Mouse (Mus musculus) stomach, postnatal 0 days (tissue): ENCODE results near the gene Drc3. TPM values are rescaled to one million over a fixed set of nuclear protein-coding genes. Genes with fewer than 3 reads are reported as not detected.

Source experiments
- ATAC-seq: fragments of 200-750 bp; cut with Nextera tagmentation; 2 replicates; pipeline ENCODE4 v1.8.0; 2017; ENCODE audit not compliant: low FRiP score, low TSS enrichment
- DNase-seq: peaks from one replicate; pipeline ENCODE4 v3.0.0-alpha.2; 2016; ENCODE audit warnings: low spot score
- H3K27ac ChIP-seq: fragments of 300-500 bp; sonication (generic); replicated peaks from 2 replicates; pipeline ENCODE4 v1.5.1; 2014; ENCODE audit warnings: mild to moderate bottlenecking, control low read depth
- H3K27me3 ChIP-seq: fragments of 300-500 bp; sonication (generic); 2 replicates; pipeline ENCODE4 v1.6.1; 2014; ENCODE audit warnings: low read length; ENCODE audit not compliant: control insufficient read depth, insufficient read depth
- H3K36me3 ChIP-seq: fragments of 300-500 bp; sonication (generic); 2 replicates; pipeline ENCODE4 v1.6.1; 2014; ENCODE audit warnings: low read length, mixed read lengths; ENCODE audit not compliant: control insufficient read depth, insufficient read depth
- H3K4me1 ChIP-seq: fragments of 300-500 bp; sonication (generic); replicated peaks from 2 replicates; pipeline ENCODE4 v1.6.1; 2014; ENCODE audit warnings: antibody characterized with exemption; ENCODE audit not compliant: control insufficient read depth, insufficient read depth
- H3K4me2 ChIP-seq: fragments of 300-500 bp; sonication (generic); replicated peaks from 2 replicates; pipeline ENCODE4 v1.6.1; 2014; ENCODE audit warnings: low read depth, mild to moderate bottlenecking, control low read depth, moderate library complexity
- H3K4me3 ChIP-seq: fragments of 300-500 bp; sonication (generic); 2 replicates; pipeline ENCODE4 v1.5.1; 2014; ENCODE audit warnings: low read depth, low read length, control low read depth
- H3K9ac ChIP-seq: fragments of 300-500 bp; sonication (generic); 2 replicates; pipeline ENCODE4 v1.6.1; 2014; ENCODE audit warnings: mild to moderate bottlenecking, low read length, control low read depth, mixed read lengths
- H3K9me3 ChIP-seq: fragments of 300-500 bp; sonication (generic); 2 replicates; pipeline ENCODE4 v1.6.1; 2016; ENCODE audit warnings: low read length; ENCODE audit not compliant: control insufficient read depth
- CTCF ChIP-seq: IDR thresholded peaks from 2 replicates; pipeline ENCODE4 v1.5.1; 2016; ENCODE audit warnings: antibody characterized with exemption, low read depth, mild to moderate bottlenecking, moderate library complexity
- EP300 ChIP-seq: optimal IDR thresholded peaks from 2 replicates; pipeline ENCODE3; 2016; ENCODE audit warnings: antibody characterized with exemption
- WGBS: fragments of 180-500 bp; shearing (Covaris S2); extraction: QIAGEN DNeasy Blood & Tissue Kit; methylation state at CpG from one replicate; pipeline ENCODE4 v1.1.7; 2014; 5-methylcytosine and 5-hydroxymethylcytosine counted together
- polyA plus RNA-seq: library from polyadenylated mRNA; unstranded; fragments of >200 nt; fragmentation: Nextera tagmentation; extraction: Ambion mirVana; gene quantifications from 2 replicates; pipeline ENCODE4 v1.2.1, GENCODE M21; 2015

Drc3 gene
- polyA plus RNA-seq, 1 experiment from 2014 or later, result 0.93 TPM

DNA sequence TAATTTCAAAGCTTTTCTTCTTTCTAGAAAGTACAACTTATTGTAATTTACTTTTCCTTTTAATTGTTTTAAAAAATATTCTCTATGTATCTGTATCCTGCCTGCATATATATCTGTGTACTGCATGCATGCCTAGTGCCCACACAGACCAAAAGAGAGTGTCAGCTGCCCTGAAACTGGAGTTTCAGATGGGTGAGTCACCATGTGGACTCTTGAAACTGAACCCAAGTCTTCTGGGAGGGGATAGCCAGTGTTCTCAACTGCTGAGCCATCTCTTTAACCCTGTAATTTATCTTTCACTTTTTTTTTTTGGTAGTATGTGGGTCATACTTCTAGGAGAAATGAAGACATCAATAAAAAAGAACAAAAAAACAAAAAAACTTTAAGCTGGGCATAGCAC lies 29.4 kb upstream of the Drc3 start:
- Histone ChIP-seq H3K27me3 (no peaks in the 10 kb centered on the region), H3K4me3 (no peak overlapping the region), H3K36me3 (0 out of 2 replicates have a peak, but pooled peaks cover 3% of the 10 kb centered on the region), H3K4me2 (no peak overlapping the region), H3K9me3 (no peaks in the 10 kb centered on the region), H3K27ac (no peak overlapping the region), H3K9ac (no peak overlapping the region), H3K4me1 (no peaks in the 10 kb centered on the region)
- DNase-seq (no peak), ATAC-seq (no peak)
- no peak for TF ChIP-seq EP300
- no peak for TF ChIP-seq CTCF

GRCm38 (mm10) chr11:60330551-60330950 lies 22.6 kb upstream of the Drc3 start:
- Histone ChIP-seq H3K9me3 (no peaks in the 10 kb centered on the region), H3K4me1 (no peaks in the 10 kb centered on the region), H3K4me2 (no peak overlapping the region), H3K9ac (no peak overlapping the region), H3K27ac (no peak overlapping the region), H3K27me3 (no peaks in the 10 kb centered on the region), H3K4me3 (no peak overlapping the region), H3K36me3 (0 out of 2 replicates have a peak, but pooled peaks cover 3% of the 10 kb centered on the region)
- 76% methylated on average over 4 of the region's 4 CpGs for WGBS
- no peak for DNase-seq
- no peak for ATAC-seq
- no peak for TF ChIP-seq EP300
- no peak for TF ChIP-seq CTCF

- ATAC-seq (no peak), DNase-seq (no peak)
- Histone ChIP-seq H3K4me2 (no peak overlapping the region), H3K36me3 (0 out of 2 replicates have a peak, but pooled peaks cover 2% of the 10 kb centered on the region), H3K9ac (no peak overlapping the region), H3K9me3 (no peaks in the 10 kb centered on the region), H3K4me1 (no peaks in the 10 kb centered on the region), H3K4me3 (no peak overlapping the region), H3K27ac (0 out of 2 replicates have a peak overlapping the region, but pooled peaks have one; percentile 24), H3K27me3 (no peaks in the 10 kb centered on the region)
- 72% methylated on average over 5 of the region's 5 CpGs for WGBS
- TF ChIP-seq CTCF (no peak), EP300 (no peak)
Observed at GRCm38 (mm10) chr11:60333461-60333860, 19.7 kb upstream of the Drc3 start.

GRCm38 (mm10) chr11:60334124-60334523 lies 19.0 kb upstream of the Drc3 start:
- no peak overlapping the region for H3K27ac ChIP-seq
- 60% methylated on average over 3 of the region's 3 CpGs for WGBS
- no peaks in the 10 kb centered on the region for H3K9me3 ChIP-seq
- no peak overlapping the region for H3K4me2 ChIP-seq
- no peak for ATAC-seq
- H3K4me3 ChIP-seq, result no peak overlapping the region
- DNase-seq, result no peak
- no peaks in the 10 kb centered on the region for H3K4me1 ChIP-seq
- TF ChIP-seq CTCF (no peak), EP300 (no peak)
- H3K9ac ChIP-seq, result no peak overlapping the region
- 0 out of 2 replicates have a peak, but pooled peaks cover 2% of the 10 kb centered on the region for H3K36me3 ChIP-seq
- H3K27me3 ChIP-seq, result no peaks in the 10 kb centered on the region

GRCm38 (mm10) chr11:60335771-60336170 lies 17.4 kb upstream of the Drc3 start:
- ATAC-seq (no peak), DNase-seq (no peak)
- Histone ChIP-seq H3K36me3 (0 out of 2 replicates have a peak, but pooled peaks cover 2% of the 10 kb centered on the region), H3K4me2 (no peak overlapping the region), H3K4me3 (no peak overlapping the region), H3K4me1 (no peaks in the 10 kb centered on the region), H3K9ac (no peak overlapping the region), H3K27ac (peak overlapping the region; percentile 63; the same call in 1 of the 2 replicates), H3K27me3 (no peaks in the 10 kb centered on the region), H3K9me3 (no peaks in the 10 kb centered on the region)
- WGBS, result 55% methylated on average over 2 of the region's 2 CpGs
- TF ChIP-seq EP300 (no peak), CTCF (no peak)

DNA sequence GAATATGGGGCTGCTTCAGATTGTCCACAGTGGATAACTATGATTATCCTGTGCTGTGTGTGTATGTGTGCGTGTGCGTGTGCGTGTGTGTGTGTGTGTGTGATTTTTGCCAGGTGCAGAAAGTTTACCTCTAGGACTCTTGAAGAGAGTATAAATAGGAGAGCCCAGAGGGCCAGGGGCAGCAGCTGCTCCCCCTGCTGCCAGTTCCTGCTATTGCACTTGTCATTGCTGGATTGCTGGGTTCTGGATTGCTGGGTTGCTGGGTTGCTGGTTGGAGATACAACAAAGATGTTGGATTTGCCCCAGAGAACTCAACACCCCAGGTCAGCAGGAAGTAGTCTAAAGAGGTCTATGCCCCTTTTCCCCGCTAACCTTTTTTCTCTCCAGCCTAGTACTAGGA lies 14.8 kb upstream of the Drc3 start:
- Histone ChIP-seq H3K36me3 (0 out of 2 replicates have a peak, but pooled peaks cover 2% of the 10 kb centered on the region), H3K4me1 (no peaks in the 10 kb centered on the region), H3K4me3 (no peak overlapping the region), H3K9ac (no peak overlapping the region), H3K27ac (no peak overlapping the region), H3K27me3 (no peaks in the 10 kb centered on the region), H3K9me3 (no peaks in the 10 kb centered on the region), H3K4me2 (no peak overlapping the region)
- peak; percentile 56 for DNase-seq
- ATAC-seq, result no peak; the same call in 1 of the 2 replicates
- WGBS, result 79% methylated on average over 4 of the region's 4 CpGs
- TF ChIP-seq CTCF, result peak; percentile 72
- TF ChIP-seq EP300, result no peak
